Mouse (Mus musculus) Patski (cell line): Measurements from ENCODE around the gene Kcnj8. TPM values are rescaled to one million over a fixed set of nuclear protein-coding genes. Genes with fewer than 3 reads are reported as not detected.

Experiments used
- ATAC-seq: fragments of 100-300 bp; one replicate; pipeline ENCODE4 v1.8.0; 2021
- CTCF ChIA-PET: fragments of 350-600 bp; sonication (Branson Sonifier 250); formaldehyde crosslinking; loops from one replicate; lab custom pipeline; 2022; ENCODE audit warnings: inconsistent platforms; lab: Charles Lee
- POLR2A ChIA-PET: fragments of 350-600 bp; sonication (Branson Sonifier 250); formaldehyde crosslinking; loops from one replicate; lab custom pipeline; 2022; ENCODE audit warnings: antibody characterized with exemption, inconsistent platforms; lab: Charles Lee
- DNase-seq: peaks from one replicate; pipeline ENCODE4 v3.0.0-alpha.2; 2011; ENCODE audit warnings: low read depth, low spot score
- H3K27me3 ChIP-seq: fragments of 371-371 bp; one replicate; pipeline ENCODE4 v1.5.1; 2021
- CTCF ChIP-seq: fragments of 100-300 bp; IDR thresholded peaks from one replicate; pipeline ENCODE4 v1.5.1; 2021
- in situ Hi-C: fragments of 300-500 bp; cut with MboI; formaldehyde crosslinking; loops from 3 replicates; pipeline ENCODE4 v1.11.1; 2018; ENCODE audit warnings: low pct_unique_long_range_greater_than_20kb, mixed read lengths
- polyA plus RNA-seq: library from polyadenylated mRNA; unstranded; gene quantifications from one replicate; pipeline ENCODE4 v1.2.3, GENCODE M21; 2021

Kcnj8 gene
- not detected for polyA plus RNA-seq

DNA sequence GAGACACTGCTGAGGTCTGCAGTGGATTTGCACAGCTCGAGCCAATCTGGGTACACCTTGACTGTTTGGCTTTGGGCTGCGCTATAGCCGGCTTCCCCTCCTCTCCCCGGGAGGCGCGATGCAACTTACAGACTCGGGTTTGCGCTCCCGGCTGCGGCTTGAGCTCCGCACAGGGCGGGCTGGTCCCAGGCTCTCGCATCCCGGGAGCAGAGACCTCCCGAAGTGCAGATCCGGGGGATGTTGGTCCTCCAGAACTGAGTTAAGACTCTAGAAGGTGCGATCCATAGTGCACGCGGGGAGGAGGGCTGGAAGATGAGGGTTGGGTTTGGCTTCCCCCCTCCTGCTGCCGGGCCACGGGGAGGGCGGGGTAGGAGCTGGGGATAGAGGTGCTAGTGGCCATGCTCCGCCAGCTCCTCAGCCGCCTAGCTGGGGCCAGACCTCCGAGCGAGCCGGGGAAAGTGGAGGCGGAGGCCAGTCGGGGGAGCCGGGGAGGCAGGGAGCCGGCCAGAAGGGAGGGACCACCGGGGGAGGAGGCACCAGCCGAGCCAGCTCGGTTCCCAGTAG lies at the start of gene Kcnj8:
Gene Kcnj8 (minus strand): TSS at position 560 of the 564 bp plus-strand sequence.
- no peak for TF ChIP-seq CTCF
- ChIA-PET POLR2A (no interaction called here), CTCF (no interaction called here)
- in situ Hi-C loops = no loop called here
- DNase-seq (no peak), ATAC-seq (peak; percentile 26)
- H3K27me3 ChIP-seq = peaks cover 12% of the 10 kb centered on the region

DNA sequence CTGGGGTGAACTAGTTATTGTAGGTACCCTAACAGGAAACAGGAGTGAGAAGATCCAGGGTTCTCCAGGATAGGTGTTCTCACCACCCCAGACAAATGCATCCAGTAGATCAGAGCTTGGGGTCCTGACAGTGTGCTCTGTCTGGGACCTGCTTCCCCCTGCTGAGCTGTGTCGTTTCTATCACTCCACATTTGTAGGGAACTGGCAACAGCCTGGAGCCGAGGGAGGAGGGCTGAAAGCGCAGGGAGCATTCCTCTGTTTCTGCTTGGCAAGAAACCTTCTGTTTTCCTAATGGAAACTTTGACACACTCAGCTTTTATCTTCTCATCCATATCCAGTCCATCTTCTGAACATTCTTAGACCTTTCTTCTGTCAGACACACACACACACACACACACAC lies 45.2 kb upstream of the Kcnj8 start:
- H3K27me3 ChIP-seq = peaks cover 3% of the 10 kb centered on the region
- ATAC-seq (no peak), DNase-seq (no peak)
- no peak for TF ChIP-seq CTCF
- in situ Hi-C loops = no loop called here
- CTCF ChIA-PET = interaction anchor here (1.1 kb wide), 1 partner anchor 10 kb away, joined by 3 read pairs; no protein-coding TSS in a partner anchor
- POLR2A ChIA-PET = no interaction called here

DNA sequence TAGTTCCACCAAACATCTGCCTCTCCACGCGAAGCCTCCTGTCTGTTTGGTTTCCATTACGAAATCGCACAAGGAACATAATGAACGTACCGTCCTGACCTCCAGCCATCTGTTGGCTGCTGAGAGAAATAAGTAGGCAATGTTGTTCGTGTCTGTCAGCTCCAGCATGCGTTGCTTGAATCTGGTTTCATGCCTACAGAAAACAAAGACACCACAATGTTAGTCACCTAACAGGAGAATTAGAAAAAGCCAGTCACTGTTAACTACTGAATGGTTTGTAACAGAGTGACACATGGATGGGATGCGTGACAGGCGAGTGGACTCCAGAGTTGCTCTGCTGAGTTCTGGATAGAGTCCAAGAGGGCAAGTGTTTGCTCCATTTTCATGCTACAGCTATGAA lies 42.9 kb upstream of the Kcnj8 start:
- POLR2A ChIA-PET = no interaction called here
- in situ Hi-C loops = no loop called here
- DNase-seq (no peak), ATAC-seq (no peak)
- CTCF ChIA-PET = interaction anchor here (1.0 kb wide), 1 partner anchor 56 kb away, joined by 3 read pairs; no protein-coding TSS in a partner anchor
- no peak for TF ChIP-seq CTCF
- H3K27me3 ChIP-seq = peaks cover 3% of the 10 kb centered on the region

DNA sequence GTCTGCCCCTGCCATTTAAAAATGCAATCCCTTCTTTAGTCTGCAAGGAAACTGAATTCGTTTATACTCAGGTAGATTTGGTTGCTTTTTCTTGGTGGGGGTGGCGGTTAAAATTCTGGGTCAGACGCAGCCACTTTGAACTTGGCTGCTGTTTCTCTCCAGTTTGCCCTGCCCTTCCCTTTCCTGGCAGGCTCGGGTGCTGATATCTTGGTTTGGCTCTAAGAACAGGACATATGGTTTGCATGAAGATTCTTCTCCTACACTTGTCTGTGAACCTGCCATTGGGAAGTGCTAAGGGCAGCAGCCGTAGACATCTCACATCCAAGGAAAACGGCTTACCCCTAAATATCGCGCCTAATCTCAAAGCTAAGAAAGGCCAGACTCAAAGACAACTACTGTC lies 41.0 kb upstream of the Kcnj8 start:
- H3K27me3 ChIP-seq = peaks cover 3% of the 10 kb centered on the region
- no peak for DNase-seq
- in situ Hi-C loops = no loop called here
- ATAC-seq = no peak
- no peak for TF ChIP-seq CTCF
- CTCF ChIA-PET = no interaction called here
- POLR2A ChIA-PET = no interaction called here

DNA sequence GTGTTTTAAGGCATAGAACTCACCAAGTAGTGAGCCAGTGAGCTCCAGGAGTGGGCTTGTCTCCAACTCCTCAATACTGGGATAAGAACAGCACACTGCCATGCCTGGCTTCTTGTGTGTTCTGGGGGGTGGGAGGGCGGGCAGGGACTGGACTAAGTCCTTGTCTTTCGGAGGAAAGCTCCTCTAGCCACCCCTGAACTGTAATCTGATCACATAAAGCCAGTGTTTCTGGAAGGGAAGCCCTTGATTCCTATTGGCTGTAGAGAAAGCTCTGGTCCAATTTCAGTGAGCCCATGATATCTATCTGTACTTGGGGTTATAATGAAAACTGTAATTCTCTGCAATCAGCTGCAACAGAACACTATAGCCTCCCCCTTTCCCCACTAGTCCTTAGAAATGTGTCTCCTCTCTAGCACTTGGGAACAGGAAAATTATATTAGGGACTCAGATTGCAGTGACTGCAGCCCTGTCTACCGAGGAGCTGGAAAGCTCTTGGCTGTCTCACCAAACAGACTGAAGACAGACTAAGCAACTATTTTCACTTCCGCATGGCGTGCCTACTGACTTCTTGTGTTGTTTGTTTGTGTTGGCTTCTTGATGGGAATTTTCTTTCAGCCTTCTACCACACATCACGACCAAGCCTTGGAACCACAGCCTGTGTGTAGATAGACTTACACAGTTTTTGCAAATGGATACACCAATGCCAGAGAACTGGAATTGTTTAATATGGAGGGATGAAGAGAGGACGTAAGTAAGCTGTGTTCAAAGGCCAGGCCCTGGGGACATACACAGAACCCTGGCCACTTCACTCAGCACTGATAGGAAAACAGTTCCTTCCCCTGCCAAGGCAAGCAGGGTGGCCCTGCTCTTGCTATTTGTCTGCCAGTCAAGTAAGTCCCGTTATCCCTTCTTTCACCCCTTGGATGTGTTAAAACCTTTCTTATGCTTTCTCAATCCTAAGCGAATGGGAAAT lies 38.3 kb upstream of the Kcnj8 start:
- in situ Hi-C loops = no loop called here
- ChIA-PET POLR2A (no interaction called here), CTCF (no interaction called here)
- DNase-seq (no peak), ATAC-seq (no peak)
- H3K27me3 ChIP-seq = peaks cover 3% of the 10 kb centered on the region
- no peak for TF ChIP-seq CTCF

DNA sequence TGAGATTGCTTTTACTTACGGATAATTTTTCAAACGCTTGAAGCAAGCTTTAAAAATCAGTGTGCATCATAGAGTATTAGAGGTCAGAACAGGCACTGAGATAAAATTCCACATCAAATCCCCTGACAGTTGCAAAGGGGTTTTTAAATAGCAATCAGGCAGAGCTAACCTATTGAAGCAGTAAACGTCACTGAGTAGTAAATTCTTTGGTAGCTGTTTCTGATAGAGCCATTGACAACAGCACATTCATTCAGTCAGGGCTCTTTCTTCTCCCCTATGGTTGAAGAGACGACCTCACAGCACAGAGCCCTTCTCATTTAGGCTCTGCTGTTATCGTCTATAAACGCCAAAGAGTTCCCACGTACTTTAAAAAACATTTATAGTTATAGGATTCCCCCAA lies 35.7 kb upstream of the Kcnj8 start:
- H3K27me3 ChIP-seq = peaks cover 7% of the 10 kb centered on the region
- no peak for ATAC-seq
- in situ Hi-C loops = no loop called here
- CTCF ChIA-PET = interaction anchor here (0.9 kb wide), 1 partner anchor 9 kb away, joined by 3 read pairs; no protein-coding TSS in a partner anchor
- POLR2A ChIA-PET = no interaction called here
- no peak for DNase-seq
- TF ChIP-seq CTCF = no peak

DNA sequence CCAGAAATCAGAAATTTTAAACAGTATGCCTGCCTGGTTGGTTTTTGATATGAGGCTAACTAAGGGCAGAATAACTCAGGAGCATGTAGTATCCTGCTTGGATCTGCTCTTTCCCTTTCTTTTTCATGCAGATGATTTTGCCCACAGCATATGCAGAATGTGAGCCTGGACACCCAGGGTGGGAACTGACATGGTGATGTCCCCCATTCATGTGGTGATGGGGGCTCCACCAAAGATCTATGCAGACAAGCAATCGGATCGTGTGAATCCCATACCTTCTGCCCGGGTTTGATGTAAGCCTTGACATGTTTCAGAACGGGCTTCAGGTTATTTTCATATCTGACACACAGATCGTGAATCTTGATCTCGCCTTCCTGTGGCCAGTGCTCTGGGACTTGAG lies 31.4 kb upstream of the Kcnj8 start:
- no peak for TF ChIP-seq CTCF
- in situ Hi-C loops = no loop called here
- peaks cover 7% of the 10 kb centered on the region for H3K27me3 ChIP-seq
- no peak for DNase-seq
- ChIA-PET CTCF (no interaction called here), POLR2A (no interaction called here)
- ATAC-seq = no peak

DNA sequence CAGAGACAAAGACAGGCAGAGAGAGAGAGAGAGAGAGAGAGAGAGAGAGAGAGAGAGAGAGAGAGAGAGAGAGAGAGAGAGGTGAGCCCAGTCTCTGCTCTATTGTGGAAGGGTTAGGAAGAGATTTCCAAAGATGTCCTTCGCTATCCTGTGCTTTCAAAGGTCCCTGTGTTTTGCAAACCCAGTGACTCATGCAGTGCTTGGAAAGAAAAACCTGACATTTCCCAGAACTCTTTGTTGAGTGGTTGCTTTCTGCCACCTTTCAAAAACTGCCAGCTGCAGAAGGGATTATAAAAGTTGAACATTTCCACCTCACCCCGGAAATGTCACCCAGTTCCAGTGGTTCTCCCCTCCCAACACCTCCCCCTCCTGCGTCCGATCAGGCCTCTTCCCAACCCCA lies 7.4 kb upstream of the Kcnj8 start:
- TF ChIP-seq CTCF = no peak
- ChIA-PET CTCF (no interaction called here), POLR2A (no interaction called here)
- H3K27me3 ChIP-seq = peaks cover 6% of the 10 kb centered on the region
- in situ Hi-C loops = no loop called here
- no peak for DNase-seq
- ATAC-seq = no peak

DNA sequence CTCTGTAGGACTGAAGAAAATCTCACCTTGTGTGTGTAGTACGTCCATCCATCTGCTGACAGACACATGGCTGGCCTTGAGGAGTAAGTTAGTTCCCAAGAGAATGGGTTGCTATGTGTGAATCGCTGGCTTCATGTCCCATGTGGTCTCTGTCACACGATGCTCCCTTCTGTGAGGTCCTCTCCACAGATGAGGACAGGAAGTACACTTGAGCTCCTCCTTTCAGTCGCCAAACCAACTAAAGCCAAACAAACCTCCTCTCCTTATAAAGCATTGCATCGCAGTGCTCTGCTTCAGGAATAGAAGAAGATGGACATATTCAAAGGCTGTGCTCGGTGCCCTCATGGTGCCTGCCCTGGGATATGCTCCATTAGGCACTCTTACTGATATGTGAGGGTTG lies 6.4 kb upstream of the Kcnj8 start:
- POLR2A ChIA-PET = interaction anchor here (0.6 kb wide), 1 partner anchor 139 kb away, joined by 3 read pairs; no protein-coding TSS in a partner anchor
- ATAC-seq (no peak), DNase-seq (no peak)
- CTCF ChIA-PET = no interaction called here
- in situ Hi-C loops = no loop called here
- TF ChIP-seq CTCF = no peak
- peaks cover 5% of the 10 kb centered on the region for H3K27me3 ChIP-seq

DNA sequence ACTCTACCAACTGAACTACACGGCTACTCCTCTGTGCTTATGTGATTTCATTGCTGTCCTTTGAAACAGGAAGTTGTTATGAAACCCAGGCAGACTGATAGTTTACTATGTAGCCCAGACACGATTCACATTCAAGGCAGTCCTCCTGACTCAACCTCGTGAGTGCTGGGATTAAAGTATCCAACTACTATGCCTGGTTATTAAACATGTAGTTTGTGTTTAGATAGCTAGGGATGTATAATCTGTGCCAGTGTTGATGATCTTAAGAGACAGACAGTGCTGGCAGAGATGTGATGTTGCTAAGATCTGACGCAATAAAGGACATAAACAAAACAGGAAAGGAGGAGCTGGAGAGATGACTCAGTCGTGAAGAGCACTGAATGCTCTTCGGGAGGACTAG lies 1.5 kb upstream of the Kcnj8 start:
- POLR2A ChIA-PET = no interaction called here

DNA sequence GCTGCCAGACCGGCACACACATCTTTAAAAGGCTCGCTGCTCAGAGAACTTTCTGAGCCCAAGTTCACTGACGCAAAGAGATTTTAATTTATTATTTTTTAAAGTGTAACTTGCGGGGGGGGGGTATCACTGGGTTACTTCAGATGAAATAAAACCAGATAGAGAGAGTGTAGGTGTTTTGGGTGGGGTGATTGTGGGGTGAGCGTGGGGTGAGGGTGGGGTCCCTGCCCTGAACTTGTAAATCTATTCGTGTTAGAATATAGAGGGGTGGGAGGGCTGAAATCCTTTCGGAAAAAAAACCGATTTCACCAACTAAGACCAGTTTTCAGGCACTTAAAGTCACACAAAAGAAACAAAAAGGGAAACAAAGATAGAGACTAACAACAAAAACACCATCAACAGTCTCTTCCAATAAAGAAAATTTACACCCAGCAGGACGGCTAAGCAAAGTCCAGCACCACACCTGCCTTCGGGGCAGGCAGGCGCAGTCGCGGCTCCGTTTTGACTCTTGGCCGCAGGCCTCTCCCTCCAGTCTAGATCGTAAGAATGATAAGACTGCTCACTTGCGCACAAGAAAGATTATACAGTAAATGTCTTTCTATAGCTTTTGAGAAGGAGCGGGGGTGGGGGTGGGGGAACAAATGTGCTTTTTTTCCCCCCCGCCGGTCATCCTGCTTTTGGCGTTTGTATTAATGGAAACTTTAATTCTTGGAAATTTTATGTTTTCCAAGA lies 381 bp upstream of the Kcnj8 start:
- ATAC-seq = no peak
- TF ChIP-seq CTCF = no peak
- H3K27me3 ChIP-seq = peaks cover 11% of the 10 kb centered on the region
- DNase-seq = no peak
- in situ Hi-C loops = no loop called here
- ChIA-PET CTCF (no interaction called here), POLR2A (no interaction called here)

More for the DNA sequence above, 1.5 kb upstream of the Kcnj8 start:
- ATAC-seq (no peak), DNase-seq (no peak)
- TF ChIP-seq CTCF = no peak
- in situ Hi-C loops = no loop called here
- CTCF ChIA-PET = no interaction called here
- H3K27me3 ChIP-seq = peaks cover 16% of the 10 kb centered on the region
